Mouse (Mus musculus) liver, embryonic 12.5 days (tissue): ENCODE measurements around the gene Ptprr. TPM values are rescaled to one million over a fixed set of nuclear protein-coding genes. Genes with fewer than 3 reads are reported as not detected.

Experiments used
- ATAC-seq: fragments of 200-750 bp; cut with Nextera tagmentation; 2 replicates; pipeline ENCODE4 v1.8.0; 2017; ENCODE audit warnings: moderate number of reproducible peaks, mild to moderate bottlenecking, moderate library complexity
- H3K27ac ChIP-seq: fragments of 300-500 bp; sonication (generic); 2 replicates; pipeline ENCODE4 v1.5.1; 2016; ENCODE audit warnings: mild to moderate bottlenecking
- H3K27me3 ChIP-seq: fragments of 300-500 bp; sonication (generic); replicated peaks from 2 replicates; pipeline ENCODE4 v1.6.1; 2016; ENCODE audit warnings: mild to moderate bottlenecking, moderate library complexity
- H3K36me3 ChIP-seq: fragments of 300-500 bp; sonication (generic); 2 replicates; pipeline ENCODE4 v1.6.1; 2016; ENCODE audit warnings: mild to moderate bottlenecking, moderate library complexity
- H3K4me1 ChIP-seq: fragments of 300-500 bp; sonication (generic); 2 replicates; pipeline ENCODE4 v1.6.1; 2016
- H3K4me2 ChIP-seq: fragments of 300-500 bp; sonication (generic); 2 replicates; pipeline ENCODE4 v1.6.1; 2016; ENCODE audit warnings: mild to moderate bottlenecking, moderate library complexity
- H3K4me3 ChIP-seq: fragments of 300-500 bp; sonication (generic); 2 replicates; pipeline ENCODE4 v1.5.1; 2016; ENCODE audit warnings: mild to moderate bottlenecking, moderate library complexity
- H3K9ac ChIP-seq: fragments of 300-500 bp; sonication (generic); 2 replicates; pipeline ENCODE4 v1.6.1; 2016; ENCODE audit warnings: mild to moderate bottlenecking, moderate library complexity
- H3K9me3 ChIP-seq: fragments of 300-500 bp; sonication (generic); replicated peaks from 2 replicates; pipeline ENCODE4 v1.6.1; 2016; ENCODE audit warnings: mild to moderate bottlenecking, moderate library complexity
- WGBS: fragments of 180-500 bp; shearing (Covaris S2); methylation state at CpG from one replicate; pipeline ENCODE4 v1.1.7; 2016; ENCODE audit not compliant: insufficient replicate concordance; 5-methylcytosine and 5-hydroxymethylcytosine counted together
- polyA plus RNA-seq: library from polyadenylated mRNA; unstranded; fragments of >200 nt; fragmentation: Nextera tagmentation; extraction: Ambion mirVana; gene quantifications from 2 replicates; pipeline ENCODE4 v1.2.1, GENCODE M21; 2016

Ptprr gene
- polyA plus RNA-seq, 1 experiment from 2014 or later: 0.04 TPM

DNA sequence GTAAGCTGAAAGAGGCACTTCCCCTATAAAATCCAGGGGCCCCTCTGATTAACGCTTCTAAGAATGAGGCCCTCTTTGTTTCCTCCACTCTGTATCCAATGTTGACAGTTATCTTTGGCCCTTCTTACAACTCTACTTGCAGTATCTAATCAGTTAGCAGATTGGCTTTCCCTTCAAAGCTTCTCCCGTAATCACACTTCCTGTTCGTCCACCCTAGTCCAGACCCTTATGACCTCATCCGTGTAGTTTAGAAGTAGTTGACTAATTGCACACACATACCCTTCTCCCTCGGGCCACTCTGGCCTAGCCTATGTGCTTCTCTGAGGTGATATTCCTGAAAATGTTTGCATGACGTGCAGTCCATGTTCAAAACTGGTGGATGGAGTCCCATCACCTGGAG, 236.0 kb downstream of the Ptprr start:
- no peaks in the 10 kb centered on the region for H3K9me3 ChIP-seq
- WGBS: 21% methylated on average over 6 of the region's 6 CpGs
- no peak overlapping the region for H3K4me2 ChIP-seq
- H3K4me1 ChIP-seq: peaks cover 12% of the 10 kb centered on the region
- H3K27ac ChIP-seq: no peak overlapping the region
- H3K36me3 ChIP-seq: no peaks in the 10 kb centered on the region
- H3K27me3 ChIP-seq: no peaks in the 10 kb centered on the region
- H3K4me3 ChIP-seq: no peak overlapping the region
- ATAC-seq: peak; percentile 55
- no peak overlapping the region for H3K9ac ChIP-seq

DNA sequence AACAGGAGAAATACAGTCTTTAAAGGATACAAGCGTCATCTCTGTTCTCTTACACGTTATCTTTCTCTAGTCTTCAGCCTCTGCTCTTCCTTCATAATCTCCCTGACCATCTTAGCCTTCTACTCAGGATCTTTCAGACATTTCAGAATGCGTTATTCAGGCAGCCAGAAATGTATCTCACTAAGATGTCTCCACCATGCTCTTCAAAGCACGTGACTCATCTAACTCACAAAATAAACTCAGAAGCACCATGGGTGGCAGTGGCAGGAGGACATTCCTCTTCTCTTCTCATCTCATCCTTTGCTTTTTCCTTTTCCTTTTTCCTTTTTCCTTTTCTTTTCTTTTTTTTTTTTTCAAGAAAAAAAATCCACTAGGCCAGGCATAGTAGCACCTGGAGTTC, 241.3 kb downstream of the Ptprr start:
- WGBS: 35% methylated on average over 4 of the region's 4 CpGs
- H3K9ac ChIP-seq: no peak overlapping the region
- no peak overlapping the region for H3K4me2 ChIP-seq
- no peak overlapping the region for H3K4me3 ChIP-seq
- no peak for ATAC-seq
- no peaks in the 10 kb centered on the region for H3K9me3 ChIP-seq
- no peaks in the 10 kb centered on the region for H3K36me3 ChIP-seq
- H3K27me3 ChIP-seq: no peaks in the 10 kb centered on the region
- H3K27ac ChIP-seq: no peak overlapping the region
- peaks cover 10% of the 10 kb centered on the region for H3K4me1 ChIP-seq

DNA sequence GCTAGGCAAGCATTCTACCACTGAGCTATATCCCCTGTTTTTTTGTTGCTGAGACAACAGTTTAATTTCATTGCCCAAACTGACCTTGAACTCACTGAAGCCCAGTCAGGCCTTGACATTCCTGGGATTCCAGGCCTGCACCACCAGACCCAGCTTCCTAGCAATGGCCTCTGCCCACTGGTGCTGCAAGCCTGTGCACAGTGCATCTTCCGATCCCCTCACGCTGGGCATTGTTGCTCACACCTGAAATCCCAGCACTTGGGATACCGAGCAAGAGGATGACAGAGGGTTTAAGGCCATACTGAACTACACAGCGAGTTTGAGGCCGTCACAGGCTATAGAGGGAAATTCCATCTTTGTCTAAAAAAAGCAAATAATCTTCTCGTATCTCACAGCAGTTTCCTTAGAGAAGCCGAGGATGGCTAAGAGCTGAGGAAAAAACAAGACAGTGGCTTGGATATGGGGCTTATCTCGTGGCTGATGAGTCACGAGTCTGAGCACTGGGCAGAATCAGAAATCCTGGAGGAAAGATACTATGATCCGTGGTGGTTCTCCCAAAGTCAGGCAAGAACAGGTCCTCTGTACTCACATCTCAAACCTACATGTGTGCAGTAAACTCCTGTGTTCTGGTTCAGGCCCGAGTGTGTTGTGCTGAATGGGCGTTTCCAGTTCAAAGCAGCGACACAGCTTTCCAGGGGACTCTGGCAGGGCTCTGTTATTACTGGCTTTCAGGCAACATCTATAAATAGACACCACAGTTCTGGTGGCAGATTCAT, 242.8 kb downstream of the Ptprr start:
- Histone ChIP-seq H3K27ac (no peak overlapping the region), H3K36me3 (no peaks in the 10 kb centered on the region), H3K9me3 (no peaks in the 10 kb centered on the region), H3K9ac (no peak overlapping the region), H3K4me1 (peaks cover 10% of the 10 kb centered on the region), H3K4me2 (no peak overlapping the region), H3K27me3 (no peaks in the 10 kb centered on the region), H3K4me3 (no peak overlapping the region)
- 33% methylated on average over 13 of the region's 13 CpGs for WGBS
- ATAC-seq: peak; percentile 52; the same call in 1 of the 2 replicates

DNA sequence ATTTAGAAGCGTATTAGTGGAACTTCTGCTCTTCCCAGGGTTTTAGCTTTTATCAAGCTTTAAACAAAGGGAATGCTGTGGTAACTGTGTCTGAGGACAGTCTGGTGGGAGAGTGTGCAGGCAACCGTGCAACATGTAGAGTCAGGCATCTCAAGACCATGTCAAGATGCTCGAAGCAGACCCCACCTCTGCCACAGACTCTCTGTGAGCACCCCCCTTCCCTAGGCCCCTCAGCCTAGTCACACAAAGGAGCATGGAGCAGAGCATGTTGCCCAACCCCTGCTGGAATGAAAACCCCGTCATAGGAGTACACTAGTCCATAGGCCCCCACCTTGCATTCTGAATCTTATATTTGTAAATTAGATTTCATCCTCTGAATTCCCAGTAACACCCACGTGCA, 243.5 kb downstream of the Ptprr start:
- Histone ChIP-seq H3K9ac (no peak overlapping the region), H3K36me3 (no peaks in the 10 kb centered on the region), H3K27me3 (no peaks in the 10 kb centered on the region), H3K4me1 (peaks cover 10% of the 10 kb centered on the region), H3K4me2 (no peak overlapping the region), H3K9me3 (no peaks in the 10 kb centered on the region), H3K4me3 (no peak overlapping the region), H3K27ac (0 out of 2 replicates have a peak overlapping the region, but pooled peaks have one; percentile 14)
- ATAC-seq: no peak
- 60% methylated on average over 5 of the region's 5 CpGs for WGBS

DNA sequence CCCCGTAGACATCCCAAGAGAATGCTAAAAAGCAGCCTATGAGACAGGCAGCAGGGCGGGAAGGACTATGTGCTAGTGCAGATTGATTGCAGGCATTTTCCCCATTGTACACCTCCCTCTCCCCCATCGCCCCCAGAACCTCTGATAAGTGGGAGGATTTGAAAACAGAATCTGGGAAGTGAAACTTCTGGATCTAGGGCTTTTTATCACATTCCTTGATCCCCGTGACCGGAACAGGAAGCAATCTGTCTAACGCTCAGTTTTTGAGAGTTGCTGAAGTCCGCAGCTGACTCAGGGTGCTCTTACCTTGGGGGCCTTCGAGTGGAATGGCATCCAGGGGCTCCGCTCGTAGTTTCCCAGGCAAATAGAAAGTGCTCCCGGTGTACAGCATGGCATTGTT, 246.5 kb downstream of the Ptprr start:
- Histone ChIP-seq H3K27me3 (no peaks in the 10 kb centered on the region), H3K4me3 (no peak overlapping the region), H3K4me1 (peaks cover 13% of the 10 kb centered on the region), H3K4me2 (no peak overlapping the region), H3K36me3 (no peaks in the 10 kb centered on the region), H3K9ac (no peak overlapping the region), H3K9me3 (no peaks in the 10 kb centered on the region), H3K27ac (no peak overlapping the region)
- WGBS: 62% methylated on average over 11 of the region's 11 CpGs
- no peak for ATAC-seq

DNA sequence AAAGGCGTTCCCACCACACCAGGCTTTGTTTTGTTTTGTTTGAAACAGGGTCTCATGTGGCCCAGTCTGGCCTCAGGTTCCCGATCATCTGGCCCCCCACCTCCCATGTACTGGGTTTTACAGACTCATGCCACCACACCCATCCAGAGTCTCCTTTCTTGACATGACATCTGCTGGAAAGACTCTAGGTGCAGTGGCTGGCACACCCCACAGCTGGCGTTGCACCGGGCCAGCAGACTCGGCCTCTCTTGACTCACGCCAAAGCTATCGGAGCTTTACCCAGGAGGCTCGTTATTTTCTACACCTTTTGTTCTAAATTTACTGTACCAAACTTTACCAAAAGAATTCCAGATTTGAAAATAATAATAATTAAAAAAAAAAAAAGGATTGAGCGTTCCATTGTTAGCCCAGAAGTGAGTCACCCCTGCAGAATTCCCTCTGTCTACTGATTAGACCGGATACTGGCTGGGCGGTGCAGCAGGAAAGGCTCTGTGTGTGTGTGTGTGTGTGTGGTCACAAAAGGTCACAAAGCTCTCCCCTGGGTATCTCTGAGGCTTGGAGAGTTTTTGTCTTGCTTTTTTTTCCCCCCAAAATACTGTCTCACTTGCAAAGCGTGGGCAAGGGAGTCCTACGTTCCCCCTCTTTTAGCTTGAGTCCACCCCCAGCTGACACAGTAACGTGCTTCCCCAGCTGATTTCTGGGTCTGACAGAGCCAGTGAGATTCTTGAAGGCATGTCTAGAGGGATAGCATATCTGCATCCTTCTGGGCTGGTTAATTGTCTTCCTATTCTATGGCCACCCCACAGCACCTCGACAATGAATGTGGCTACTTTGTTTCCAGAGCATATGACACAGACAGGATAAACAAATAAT, 248.8 kb downstream of the Ptprr start:
- no peak overlapping the region for H3K27ac ChIP-seq
- no peak overlapping the region for H3K4me3 ChIP-seq
- H3K4me1 ChIP-seq: peaks cover 4% of the 10 kb centered on the region; the same call in 1 of the 2 replicates
- WGBS: 49% methylated on average over 15 of the region's 15 CpGs
- no peak overlapping the region for H3K4me2 ChIP-seq
- no peaks in the 10 kb centered on the region for H3K27me3 ChIP-seq
- H3K36me3 ChIP-seq: no peaks in the 10 kb centered on the region
- ATAC-seq: peak; percentile 17; the same call in 1 of the 2 replicates
- no peak overlapping the region for H3K9ac ChIP-seq
- no peaks in the 10 kb centered on the region for H3K9me3 ChIP-seq

DNA sequence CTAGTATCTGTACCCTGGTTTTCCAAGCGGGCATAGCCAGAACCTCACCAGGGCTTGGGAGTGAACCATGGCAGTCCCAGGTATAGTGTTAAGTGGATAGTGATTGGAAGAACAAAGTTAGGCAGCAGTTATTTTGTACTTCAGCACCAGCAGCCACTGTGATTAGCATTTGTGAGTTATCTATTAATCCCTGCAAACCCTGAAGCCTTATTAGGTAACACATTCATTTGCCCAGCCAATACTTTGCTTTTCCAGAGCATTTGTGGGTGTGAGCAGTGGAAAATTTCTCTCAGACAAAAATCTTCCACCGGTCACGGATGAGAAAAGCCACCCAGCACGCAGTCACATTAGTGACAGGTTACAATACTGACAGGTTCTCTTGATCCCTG, 249.4 kb downstream of the Ptprr start:
- ATAC-seq: peak; percentile 3; the same call in 1 of the 2 replicates
- Histone ChIP-seq H3K4me2 (no peak overlapping the region), H3K4me1 (peaks cover 6% of the 10 kb centered on the region; the same call in 1 of the 2 replicates), H3K27me3 (no peaks in the 10 kb centered on the region), H3K9ac (no peak overlapping the region), H3K27ac (no peak overlapping the region), H3K4me3 (no peak overlapping the region), H3K9me3 (no peaks in the 10 kb centered on the region), H3K36me3 (no peaks in the 10 kb centered on the region)
- 47% methylated on average over 4 of the region's 4 CpGs for WGBS

DNA sequence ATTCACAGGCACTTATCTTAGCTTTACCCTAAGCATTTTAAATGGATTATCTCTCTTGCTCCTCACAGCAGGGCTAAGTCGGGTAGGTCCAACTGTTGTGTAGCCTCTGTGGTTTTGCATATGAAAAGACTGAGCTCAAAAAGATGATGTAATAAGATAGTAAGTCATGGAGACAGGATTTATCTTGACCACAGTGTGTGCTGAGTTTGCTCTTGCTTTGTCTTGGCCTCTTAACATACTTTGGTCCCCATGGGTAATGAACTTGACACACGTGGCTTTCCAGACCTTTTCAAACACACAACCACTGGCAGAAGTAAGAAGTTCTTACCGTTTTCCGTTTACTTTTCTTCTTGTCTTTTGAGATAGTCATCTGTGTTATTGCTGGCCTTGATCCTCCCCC, 250.3 kb downstream of the Ptprr start:
- Histone ChIP-seq H3K9me3 (no peaks in the 10 kb centered on the region), H3K4me1 (peaks cover 6% of the 10 kb centered on the region; the same call in 1 of the 2 replicates), H3K4me3 (no peak overlapping the region), H3K36me3 (no peaks in the 10 kb centered on the region), H3K27me3 (no peaks in the 10 kb centered on the region), H3K9ac (no peak overlapping the region), H3K27ac (no peak overlapping the region), H3K4me2 (no peak overlapping the region)
- 44% methylated on average over 4 of the region's 4 CpGs for WGBS
- ATAC-seq: no peak

DNA sequence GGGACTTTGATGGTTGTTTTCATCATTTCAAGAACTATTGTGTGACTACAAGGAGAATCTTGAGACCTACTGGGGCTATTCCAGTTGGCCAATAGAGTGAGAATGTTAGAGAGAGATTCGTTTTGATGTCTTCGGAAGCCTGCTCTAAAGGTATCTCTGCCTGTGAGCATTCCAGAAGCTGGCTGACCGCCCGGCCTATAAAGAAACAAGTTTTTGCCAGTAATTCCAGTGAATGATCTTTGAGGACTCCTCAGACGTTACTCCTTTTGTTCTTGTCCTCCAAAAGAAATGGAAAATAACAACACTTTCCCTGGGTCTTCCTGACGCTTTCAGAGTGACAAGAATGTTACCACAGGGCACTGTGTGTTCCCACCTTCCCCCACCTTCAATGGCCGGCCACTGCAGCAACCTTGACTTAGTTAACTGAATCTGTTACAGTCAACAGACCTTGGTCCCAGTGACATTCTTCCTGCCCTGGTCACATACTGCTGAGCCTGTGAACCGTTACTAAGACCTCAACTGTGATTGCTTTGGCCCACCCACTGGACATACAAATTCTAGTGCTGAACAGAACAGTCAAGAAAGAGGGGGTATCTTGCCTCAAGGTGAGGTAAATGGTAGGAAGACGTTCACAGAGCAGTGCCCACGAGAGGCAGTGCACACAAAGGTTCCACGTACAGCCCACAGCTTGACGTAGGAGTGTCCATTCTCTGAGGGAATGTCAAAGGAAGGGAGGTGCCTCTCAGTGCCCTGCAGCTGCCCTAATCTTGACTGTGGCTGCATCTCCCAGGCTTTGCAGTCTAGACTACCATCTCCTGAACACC, 252.8 kb downstream of the Ptprr start:
- Histone ChIP-seq H3K4me2 (no peak overlapping the region), H3K36me3 (no peaks in the 10 kb centered on the region), H3K4me1 (peaks cover 6% of the 10 kb centered on the region; the same call in 1 of the 2 replicates), H3K4me3 (no peak overlapping the region), H3K9ac (no peak overlapping the region), H3K9me3 (no peaks in the 10 kb centered on the region), H3K27ac (no peak overlapping the region), H3K27me3 (no peaks in the 10 kb centered on the region)
- WGBS: 68% methylated on average over 12 of the region's 12 CpGs
- ATAC-seq: no peak

DNA sequence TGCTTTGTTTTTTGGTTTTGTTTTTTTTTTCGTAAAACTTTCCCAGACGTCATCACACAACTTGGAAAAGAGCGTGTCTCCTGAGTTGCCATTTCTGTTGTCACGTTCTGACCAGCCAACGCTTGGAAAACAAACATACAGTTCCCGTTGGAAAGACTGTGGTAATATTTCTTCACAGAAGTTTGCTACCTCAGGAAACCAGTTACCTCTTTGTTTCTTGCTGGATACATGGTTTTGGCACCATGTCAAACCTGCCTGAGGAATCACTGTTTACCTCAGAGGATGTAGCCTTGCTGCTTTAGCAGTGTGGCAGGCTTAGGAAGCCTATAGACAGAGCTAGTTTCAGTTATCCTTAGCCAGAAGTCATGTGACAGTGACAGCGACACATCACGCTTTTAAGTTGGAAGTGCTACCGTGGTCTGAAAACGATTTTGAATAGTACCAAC, 253.5 kb downstream of the Ptprr start:
- whole genome bisulfite sequencing: 73% methylated on average over 10 of the region's 10 CpGs
- no peak for ATAC-seq
- no peak overlapping the region for H3K4me3 ChIP-seq
- no peak overlapping the region for H3K9ac ChIP-seq
- H3K27ac ChIP-seq: no peak overlapping the region
- H3K36me3 ChIP-seq: no peaks in the 10 kb centered on the region
- no peaks in the 10 kb centered on the region for H3K9me3 ChIP-seq
- peaks cover 6% of the 10 kb centered on the region; the same call in 1 of the 2 replicates for H3K4me1 ChIP-seq
- H3K4me2 ChIP-seq: no peak overlapping the region
- H3K27me3 ChIP-seq: no peaks in the 10 kb centered on the region

DNA sequence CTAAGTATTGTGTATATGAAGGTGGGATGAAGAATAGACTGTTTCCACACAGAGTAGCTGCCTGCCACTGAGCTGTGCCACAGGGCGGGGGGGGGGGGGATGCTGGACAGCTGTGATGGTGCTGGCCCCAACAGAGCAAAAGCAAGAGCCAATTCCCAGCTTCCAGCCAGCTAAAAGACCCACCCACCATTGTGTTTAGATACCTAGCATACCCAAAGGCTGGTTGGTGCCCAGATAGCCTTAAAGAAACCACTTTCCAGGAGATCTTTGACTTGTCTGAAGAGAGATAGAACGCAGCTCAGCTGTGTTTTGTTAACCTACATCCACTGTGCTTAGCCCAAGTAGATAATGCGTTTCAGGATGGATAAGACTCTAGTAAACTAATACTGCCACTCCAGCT, 254.1 kb downstream of the Ptprr start:
- Histone ChIP-seq H3K36me3 (no peaks in the 10 kb centered on the region), H3K4me3 (no peak overlapping the region), H3K9me3 (no peaks in the 10 kb centered on the region), H3K9ac (no peak overlapping the region), H3K4me1 (peaks cover 2% of the 10 kb centered on the region; the same call in 1 of the 2 replicates), H3K27me3 (no peaks in the 10 kb centered on the region), H3K4me2 (no peak overlapping the region), H3K27ac (no peak overlapping the region)
- ATAC-seq: no peak
- 65% methylated on average over 3 of the region's 3 CpGs for WGBS
